Comparison of ENCODE assay signal across 9 mouse cellular contexts in the genomic region with DNA sequence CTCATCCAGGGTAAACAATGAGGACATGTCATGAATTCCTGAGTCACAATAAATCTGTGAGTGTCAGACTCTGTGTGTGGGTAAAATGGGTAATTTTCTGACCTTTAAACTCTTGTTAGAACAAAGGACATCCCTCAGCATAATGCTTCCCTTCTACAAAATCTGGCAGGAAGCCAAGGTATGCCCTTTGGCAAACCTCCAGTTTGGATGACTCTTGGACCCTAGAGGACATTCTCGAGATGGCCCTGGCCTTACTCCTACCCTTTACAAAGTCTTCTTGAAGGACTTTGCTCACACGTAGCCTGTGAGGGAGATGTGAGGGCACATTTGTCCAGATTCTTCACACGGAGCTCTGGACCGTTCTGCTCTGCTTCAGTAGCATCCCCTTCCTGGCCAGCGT.
A peak's percentile ranks its signal among the peaks of the same experiment; 100 is the strongest.
DNase-seq lines count a peak whose midpoint lies in the region; ATAC-seq and TF ChIP-seq lines count a peak whose summit lies in the region.
"Had no signal": no experiment of that assay in that cellular context is flagged by ENCODE, and none has a peak within 500 bp of the region (broad histone marks: within the 10 kb centered on the region; RNA-seq: fewer than 3 reads in every experiment).

No protein-coding gene starts in this region.

- no peak overlapping the region for H3K27ac ChIP-seq in liver, embryonic 11.5 days (ENCODE audit: low read depth, low read length)
- H3K27ac ChIP-seq in kidney, embryonic 15.5 days: no peak overlapping the region
- peak overlapping the region; percentile 70 for H3K27ac ChIP-seq in small intestine, adult 2 months (ENCODE audit: insufficient read depth, low read depth, low read length)
- H3K27ac ChIP-seq: neural tube, embryonic 13.5 days had no signal

- ATAC-seq in liver, embryonic 11.5 days (replicated peaks; ENCODE audit: low FRiP score): no peak
- ATAC-seq in kidney, embryonic 15.5 days (replicated peaks; ENCODE audit: low FRiP score): peak; percentile 78
- no peak for ATAC-seq in megakaryocyte, adult 5-6 weeks (ENCODE audit: poor library complexity, severe bottlenecking)
- no peak for ATAC-seq in monocyte, adult 5-6 weeks (replicated peaks; ENCODE audit: insufficient number of reproducible peaks, low FRiP score, low TSS enrichment, poor library complexity, severe bottlenecking)

- no peak for TF ChIP-seq CTCF in small intestine, adult 2 months (IDR thresholded peaks at IDR 0.05; ENCODE audit: extremely low read depth, insufficient read length, insufficient replicate concordance, low read depth, low read length)

- no peaks in the 10 kb centered on the region for H3K36me3 ChIP-seq in liver, embryonic 11.5 days (ENCODE audit: control insufficient read depth, insufficient read depth, low read length)
- no peaks in the 10 kb centered on the region for H3K36me3 ChIP-seq in kidney, embryonic 15.5 days
- H3K36me3 ChIP-seq in small intestine, adult 2 months (ENCODE audit: control insufficient read depth, insufficient read depth, low read length): no peaks in the 10 kb centered on the region
- H3K36me3 ChIP-seq: neural tube, embryonic 13.5 days had no signal

- H3K9ac ChIP-seq in liver, embryonic 11.5 days (ENCODE audit: low read depth, low read length): no peak overlapping the region
- H3K9ac ChIP-seq in kidney, embryonic 15.5 days: no peak overlapping the region
- H3K9ac ChIP-seq: neural tube, embryonic 13.5 days had no signal

- no peaks in the 10 kb centered on the region for H3K27me3 ChIP-seq in liver, embryonic 11.5 days (replicated peaks; ENCODE audit: control insufficient read depth, insufficient read depth, low read length)
- no peaks in the 10 kb centered on the region for H3K27me3 ChIP-seq in kidney, embryonic 15.5 days
- H3K27me3 ChIP-seq in small intestine, adult 2 months (ENCODE audit: control insufficient read depth, insufficient read depth, low read length): no peaks in the 10 kb centered on the region
- H3K27me3 ChIP-seq: neural tube, embryonic 13.5 days had no signal

- H3K4me1 ChIP-seq in liver, embryonic 11.5 days (replicated peaks; ENCODE audit: control insufficient read depth, insufficient read depth, low read length): no peaks in the 10 kb centered on the region
- peaks cover 11% of the 10 kb centered on the region for H3K4me1 ChIP-seq in kidney, embryonic 15.5 days
- H3K4me1 ChIP-seq in small intestine, adult 2 months (ENCODE audit: control insufficient read depth, insufficient read depth, insufficient read length, low read length): peaks cover 6% of the 10 kb centered on the region; the same call in 1 of the 2 replicates
- H3K4me1 ChIP-seq: neural tube, embryonic 13.5 days had no signal

- H3K4me3 ChIP-seq in liver, embryonic 11.5 days (ENCODE audit: low read depth, low read length): no peak overlapping the region
- H3K4me3 ChIP-seq in kidney, embryonic 15.5 days (replicated peaks): no peak overlapping the region
- no peak overlapping the region for H3K4me3 ChIP-seq in small intestine, adult 2 months (ENCODE audit: low read depth, low read length)
- H3K4me3 ChIP-seq: neural tube, embryonic 13.5 days had no signal

- 51% methylated on average over 5 of the region's 5 CpGs for WGBS in liver, embryonic 11.5 days
- 40% methylated on average over 5 of the region's 5 CpGs for WGBS in kidney, embryonic 15.5 days
- 13% methylated on average over 5 of the region's 5 CpGs for WGBS in small intestine, adult 2 months

- DNase-seq in liver: peak; percentile 7
- no peak for DNase-seq in liver, embryonic 11.5 days (ENCODE audit: low spot score)
- peak; percentile 38 for DNase-seq in brain, adult 2 months (ENCODE audit: low read depth, low spot score)
- no peak for DNase-seq in yolk sac, embryonic 10.5 days (ENCODE audit: low spot score)

- no peak overlapping the region for H3K4me2 ChIP-seq in liver, embryonic 11.5 days
- no peak overlapping the region for H3K4me2 ChIP-seq in kidney, embryonic 15.5 days
- H3K4me2 ChIP-seq: neural tube, embryonic 13.5 days had no signal

- H3K9me3 ChIP-seq in liver, embryonic 11.5 days (ENCODE audit: control insufficient read depth, low read length): no peaks in the 10 kb centered on the region
- no peaks in the 10 kb centered on the region for H3K9me3 ChIP-seq in kidney, embryonic 15.5 days (replicated peaks)
- H3K9me3 ChIP-seq: neural tube, embryonic 13.5 days had no signal

- TF ChIP-seq POLR2A in small intestine, adult 2 months (IDR thresholded peaks at IDR 0.05; ENCODE audit: low read depth, low read length): no peak

Comparison
In these comparisons a context has a peak if more than half of its experiments do, and no peak if none do; other contexts are left out.
1. DNase-seq: peak in liver (single experiment) and brain, adult 2 months (single experiment); none in liver, embryonic 11.5 days (single experiment) and yolk sac, embryonic 10.5 days (single experiment).